ENCODE assay signal across 9 mouse cellular contexts in the genomic region with DNA sequence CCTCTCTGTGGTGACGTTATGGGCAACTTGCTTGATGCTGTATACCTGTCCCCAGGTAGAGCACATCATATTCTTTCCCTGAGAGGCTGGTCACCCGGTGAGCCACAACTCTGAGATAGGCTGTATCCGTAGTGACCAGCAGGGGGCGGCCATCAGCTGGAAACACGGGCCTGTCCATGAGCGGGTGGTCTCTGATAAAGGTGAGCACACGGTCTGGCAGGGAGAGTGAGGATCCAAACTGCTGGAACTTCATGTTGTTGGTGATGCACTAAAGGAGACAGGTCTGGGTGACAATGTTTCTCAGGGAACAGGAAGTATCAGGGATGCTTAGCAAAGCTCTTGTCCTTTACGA. TPM values are rescaled to one million over a fixed set of nuclear protein-coding genes. Genes with fewer than 3 reads are reported as not detected.
DNase-seq lines count a peak whose midpoint lies in the region; ATAC-seq lines count a peak whose summit lies in the region.
"Had no signal": no experiment of that assay in that cellular context is flagged by ENCODE, and none has a peak within 500 bp of the region (broad histone marks: within the 10 kb centered on the region; RNA-seq: fewer than 3 reads in every experiment).

No protein-coding gene starts in this region.

- H3K4me1 ChIP-seq in kidney, embryonic 16.5 days (ENCODE audit: insufficient read depth, low read length): no peaks in the 10 kb centered on the region
- H3K4me1 ChIP-seq in kidney, embryonic 15.5 days: no peaks in the 10 kb centered on the region
- no peaks in the 10 kb centered on the region for H3K4me1 ChIP-seq in lung, embryonic 16.5 days (replicated peaks; ENCODE audit: control insufficient read depth, insufficient read depth, low read length)
- H3K4me1 ChIP-seq: limb, embryonic 15.5 days had no signal

- no peak overlapping the region for H3K4me3 ChIP-seq in kidney, embryonic 16.5 days (ENCODE audit: low read length)
- H3K4me3 ChIP-seq in kidney, embryonic 15.5 days (replicated peaks): no peak overlapping the region
- H3K4me3 ChIP-seq in lung, embryonic 16.5 days (ENCODE audit: low read length): no peak overlapping the region
- H3K4me3 ChIP-seq: limb, embryonic 15.5 days had no signal

- 17% methylated on average over 8 of the region's 8 CpGs for WGBS in kidney, embryonic 16.5 days
- WGBS in kidney, embryonic 15.5 days: 19% methylated on average over 8 of the region's 8 CpGs
- 13% methylated on average over 8 of the region's 8 CpGs for WGBS in lung, embryonic 16.5 days

- no peak overlapping the region for H3K4me2 ChIP-seq in kidney, embryonic 16.5 days (replicated peaks; ENCODE audit: low read depth, low read length)
- no peak overlapping the region for H3K4me2 ChIP-seq in kidney, embryonic 15.5 days
- no peak overlapping the region for H3K4me2 ChIP-seq in lung, embryonic 16.5 days (ENCODE audit: low read depth, low read length)
- H3K4me2 ChIP-seq: limb, embryonic 15.5 days had no signal

- DNase-seq in kidney, adult 11 months: peak; percentile 9
- peak; percentile 37 for DNase-seq in adrenal gland, adult 2 months
- peak; percentile 63 for DNase-seq in forelimb bud, embryonic 11.5 days (ENCODE audit: low read depth, low spot score)
- peak; percentile 76 for DNase-seq in retina, embryonic 14.5 days (ENCODE audit: low spot score)
- no peak for DNase-seq in cerebellum, postnatal 14 days

- no peaks in the 10 kb centered on the region for H3K9me3 ChIP-seq in kidney, embryonic 16.5 days (ENCODE audit: low read length)
- no peaks in the 10 kb centered on the region for H3K9me3 ChIP-seq in kidney, embryonic 15.5 days (replicated peaks)
- H3K9me3 ChIP-seq in lung, embryonic 16.5 days (ENCODE audit: control insufficient read depth, low read length): no peaks in the 10 kb centered on the region
- H3K9me3 ChIP-seq: limb, embryonic 15.5 days had no signal

- H3K27me3 ChIP-seq in kidney, embryonic 16.5 days (ENCODE audit: insufficient read depth, low read length): no peaks in the 10 kb centered on the region
- peaks cover 3% of the 10 kb centered on the region; the same call in 1 of the 2 replicates for H3K27me3 ChIP-seq in kidney, embryonic 15.5 days
- no peaks in the 10 kb centered on the region for H3K27me3 ChIP-seq in lung, embryonic 16.5 days (ENCODE audit: control insufficient read depth, insufficient read depth, low read depth, low read length)
- H3K27me3 ChIP-seq: limb, embryonic 15.5 days had no signal

- no peak overlapping the region for H3K9ac ChIP-seq in kidney, embryonic 16.5 days (replicated peaks; ENCODE audit: low read length)
- H3K9ac ChIP-seq in kidney, embryonic 15.5 days: no peak overlapping the region
- H3K9ac ChIP-seq in lung, embryonic 16.5 days (ENCODE audit: low read length): no peak overlapping the region
- H3K9ac ChIP-seq: limb, embryonic 15.5 days had no signal

- no peak overlapping the region for H3K27ac ChIP-seq in kidney, embryonic 16.5 days (ENCODE audit: low read length)
- H3K27ac ChIP-seq in kidney, embryonic 15.5 days: no peak overlapping the region
- H3K27ac ChIP-seq in lung, embryonic 16.5 days (ENCODE audit: low read length): no peak overlapping the region
- H3K27ac ChIP-seq: limb, embryonic 15.5 days had no signal

- no peak; the same call in 1 of the 2 replicates for ATAC-seq in kidney, embryonic 16.5 days (ENCODE audit: low FRiP score, low TSS enrichment)
- peak; percentile 47; the same call in 1 of the 2 replicates for ATAC-seq in kidney, embryonic 15.5 days (replicated peaks; ENCODE audit: low FRiP score)
- ATAC-seq in lung, embryonic 16.5 days (ENCODE audit: low read depth): peak; percentile 29; the same call in 1 of the 2 replicates

- no peaks in the 10 kb centered on the region for H3K36me3 ChIP-seq in kidney, embryonic 16.5 days (ENCODE audit: insufficient read depth, low read length)
- H3K36me3 ChIP-seq in kidney, embryonic 15.5 days: no peaks in the 10 kb centered on the region
- H3K36me3 ChIP-seq in lung, embryonic 16.5 days (ENCODE audit: control insufficient read depth, insufficient read depth, low read length): no peaks in the 10 kb centered on the region
- H3K36me3 ChIP-seq: limb, embryonic 15.5 days had no signal

RNA-seq across cellular contexts. Expression of a gene that starts 21.8 kb away (rescaled TPM):
- polyA plus RNA-seq in kidney, embryonic 16.5 days (2015; fragmentation: Nextera tagmentation; extraction: Ambion mirVana): 1.1 and 1.6 TPM in 2 replicates
- total RNA-seq in adrenal gland, adult 2 months (2021): 1 to 10 TPM in 1 of 2 experiments, under 1 TPM in 1; 0.52 to 1.2 TPM
- polyA plus RNA-seq in adrenal gland, adult 2 months (2012; rRNA removed): 1.1 and 1.3 TPM in 2 replicates
- polyA plus RNA-seq in kidney, embryonic 15.5 days (2015; fragmentation: Nextera tagmentation; extraction: Ambion mirVana): 1.3 and 2.1 TPM in 2 replicates
- 14.2 and 14.5 TPM in 2 replicates for polyA plus RNA-seq in lung, embryonic 16.5 days (2015; fragmentation: Nextera tagmentation; extraction: Ambion mirVana)

RNA-seq across cellular contexts. Expression of a gene that starts 28.9 kb away (rescaled TPM):
- polyA plus RNA-seq in kidney, embryonic 16.5 days (2015; fragmentation: Nextera tagmentation; extraction: Ambion mirVana): 0.29 and 0.69 TPM in 2 replicates
- not detected for total RNA-seq in adrenal gland, adult 2 months (2021)
- polyA plus RNA-seq in adrenal gland, adult 2 months (2012; rRNA removed): 0.07 TPM in 1 of 2 replicates, not detected in the other
- 0.24 and 0.43 TPM in 2 replicates for polyA plus RNA-seq in kidney, embryonic 15.5 days (2015; fragmentation: Nextera tagmentation; extraction: Ambion mirVana)
- 2.2 and 2.4 TPM in 2 replicates for polyA plus RNA-seq in lung, embryonic 16.5 days (2015; fragmentation: Nextera tagmentation; extraction: Ambion mirVana)

Comparison
In these comparisons a context has a peak if more than half of its experiments do, and no peak if none do; other contexts are left out.
1. DNase-seq: peak in kidney, adult 11 months (single experiment), adrenal gland, adult 2 months (single experiment), forelimb bud, embryonic 11.5 days (single experiment) and retina, embryonic 14.5 days (single experiment); none in cerebellum, postnatal 14 days (0 of 2).